Mouse (Mus musculus) brown adipose tissue, adult 24 weeks (tissue): ENCODE data around the gene Hist1h1e. TPM values are rescaled to one million over a fixed set of nuclear protein-coding genes. Genes with fewer than 3 reads are reported as not detected.
"Not testable (repeated sequence)": the region's sequence is repeated elsewhere in the genome, so short reads cannot be mapped to it uniquely, and the experiment has no call there.

ENCODE experiments used
- H3K27ac ChIP-seq: fragments of 200-500 bp; replicated peaks from 2 replicates; pipeline ENCODE4 v1.5.1; 2012; ENCODE audit warnings: low read depth, mild to moderate bottlenecking, low read length
- H3K4me1 ChIP-seq: fragments of 200-500 bp; 2 replicates; pipeline ENCODE4 v1.6.1; 2012; ENCODE audit warnings: low read length, mixed read lengths; ENCODE audit not compliant: control insufficient read depth, insufficient read depth, insufficient read length
- H3K4me3 ChIP-seq: fragments of 200-500 bp; 2 replicates; pipeline ENCODE4 v1.5.1; 2012; ENCODE audit warnings: low read depth, mild to moderate bottlenecking, low read length, moderate library complexity; ENCODE audit not compliant: insufficient read depth
- polyA plus RNA-seq: library from polyadenylated mRNA; stranded (reverse); fragments of >200 nt; gene quantifications from 2 replicates; pipeline ENCODE4 v1.2.4, GENCODE M21; 2012; ENCODE audit not compliant: missing spikeins, insufficient read depth, insufficient read length

Gene Hist1h1e
- polyA plus RNA-seq, 1 experiment: 4.0 TPM

- Histone ChIP-seq H3K27ac (no peak overlapping the region), H3K4me3 (no peak overlapping the region), H3K4me1 (no peaks in the 10 kb centered on the region)
Observed at GRCm38 (mm10) chr13:23603182-23603699, 19.1 kb downstream of the Hist1h1e start.

GRCm38 (mm10) chr13:23597957-23598356 is 24.4 kb downstream of the Hist1h1e start:
- Histone ChIP-seq H3K4me3 (no peak overlapping the region), H3K27ac (no peak overlapping the region), H3K4me1 (peaks cover 3% of the 10 kb centered on the region; the same call in 1 of the 2 replicates)

- H3K27ac ChIP-seq: no peak overlapping the region
- peaks cover 3% of the 10 kb centered on the region; the same call in 1 of the 2 replicates for H3K4me1 ChIP-seq
- no peak overlapping the region for H3K4me3 ChIP-seq
Observed at GRCm38 (mm10) chr13:23595622-23596372, 26.6 kb downstream of the Hist1h1e start.

- H3K4me1 ChIP-seq: peaks cover 3% of the 10 kb centered on the region; the same call in 1 of the 2 replicates
- H3K4me3 ChIP-seq: no peak overlapping the region
- no peak overlapping the region for H3K27ac ChIP-seq
Observed at GRCm38 (mm10) chr13:23595185-23595584, 27.2 kb downstream of the Hist1h1e start.

- Histone ChIP-seq H3K4me1 (peaks cover 3% of the 10 kb centered on the region; the same call in 1 of the 2 replicates), H3K4me3 (no peak overlapping the region), H3K27ac (no peak overlapping the region)
Observed at GRCm38 (mm10) chr13:23593051-23593770, 29.1 kb downstream of the Hist1h1e start.

- Histone ChIP-seq H3K4me3 (no peak overlapping the region), H3K27ac (no peak overlapping the region), H3K4me1 (peaks cover 3% of the 10 kb centered on the region; the same call in 1 of the 2 replicates)
Observed at GRCm38 (mm10) chr13:23592614-23593013, 29.7 kb downstream of the Hist1h1e start.

- not testable (repeated sequence) for H3K27ac ChIP-seq, H3K4me3 ChIP-seq, H3K4me1 ChIP-seq
Observed at GRCm38 (mm10) chr13:23591886-23592285, 30.5 kb downstream of the Hist1h1e start.

- Histone ChIP-seq H3K4me1 (peaks cover 3% of the 10 kb centered on the region; the same call in 1 of the 2 replicates), H3K27ac (no peak overlapping the region), H3K4me3 (no peak overlapping the region)
Observed at GRCm38 (mm10) chr13:23591206-23591605, 31.2 kb downstream of the Hist1h1e start.

- Histone ChIP-seq H3K4me3 (peak overlapping the region; percentile 66), H3K27ac (no peak overlapping the region), H3K4me1 (peaks cover 11% of the 10 kb centered on the region; the same call in 1 of the 2 replicates)
Observed at GRCm38 (mm10) chr13:23586940-23587225, 35.5 kb downstream of the Hist1h1e start.

GRCm38 (mm10) chr13:23586099-23586939 is 36.0 kb downstream of the Hist1h1e start:
- H3K4me3 ChIP-seq: peak overlapping the region; percentile 66
- H3K27ac ChIP-seq: peak overlapping the region; percentile 41; the same call in 1 of the 2 replicates

GRCm38 (mm10) chr13:23585442-23586098 is 36.8 kb downstream of the Hist1h1e start:
- Histone ChIP-seq H3K4me1 (peaks cover 11% of the 10 kb centered on the region; the same call in 1 of the 2 replicates), H3K27ac (peak overlapping the region; percentile 99), H3K4me3 (peak overlapping the region; percentile 92)

More at GRCm38 (mm10) chr13:23586099-23586939, 36.0 kb downstream of the Hist1h1e start:
- peaks cover 11% of the 10 kb centered on the region; the same call in 1 of the 2 replicates for H3K4me1 ChIP-seq

GRCm38 (mm10) chr13:23585029-23585441 is 37.3 kb downstream of the Hist1h1e start:
- peak overlapping the region; percentile 92 for H3K4me3 ChIP-seq
- peaks cover 11% of the 10 kb centered on the region; the same call in 1 of the 2 replicates for H3K4me1 ChIP-seq
- peak overlapping the region; percentile 99 for H3K27ac ChIP-seq

GRCm38 (mm10) chr13:23584331-23584730 is 38.0 kb downstream of the Hist1h1e start:
- Histone ChIP-seq H3K27ac (peak overlapping the region; percentile 99), H3K4me1 (peaks cover 11% of the 10 kb centered on the region; the same call in 1 of the 2 replicates), H3K4me3 (peak overlapping the region; percentile 92)

GRCm38 (mm10) chr13:23583387-23584068 is 38.8 kb downstream of the Hist1h1e start:
- Histone ChIP-seq H3K27ac (peak overlapping the region; percentile 41; the same call in 1 of the 2 replicates), H3K4me3 (no peak overlapping the region), H3K4me1 (peaks cover 11% of the 10 kb centered on the region; the same call in 1 of the 2 replicates)
